Mouse (Mus musculus) bone marrow, adult 2 months (tissue): ENCODE data around the gene Hmga1.

Experiments used
- CTCF ChIP-seq: fragments of 200-500 bp; IDR thresholded peaks from 2 replicates; pipeline ENCODE4 v1.5.1; 2011; ENCODE audit warnings: low read length, control low read depth; ENCODE audit not compliant: control insufficient read depth, insufficient read depth
- POLR2A ChIP-seq: fragments of 200-500 bp; IDR thresholded peaks from 2 replicates; pipeline ENCODE4 v1.6.1; 2011; ENCODE audit warnings: low read depth, mild to moderate bottlenecking, control low read depth, low read length, borderline replicate concordance; ENCODE audit not compliant: control insufficient read depth

DNA sequence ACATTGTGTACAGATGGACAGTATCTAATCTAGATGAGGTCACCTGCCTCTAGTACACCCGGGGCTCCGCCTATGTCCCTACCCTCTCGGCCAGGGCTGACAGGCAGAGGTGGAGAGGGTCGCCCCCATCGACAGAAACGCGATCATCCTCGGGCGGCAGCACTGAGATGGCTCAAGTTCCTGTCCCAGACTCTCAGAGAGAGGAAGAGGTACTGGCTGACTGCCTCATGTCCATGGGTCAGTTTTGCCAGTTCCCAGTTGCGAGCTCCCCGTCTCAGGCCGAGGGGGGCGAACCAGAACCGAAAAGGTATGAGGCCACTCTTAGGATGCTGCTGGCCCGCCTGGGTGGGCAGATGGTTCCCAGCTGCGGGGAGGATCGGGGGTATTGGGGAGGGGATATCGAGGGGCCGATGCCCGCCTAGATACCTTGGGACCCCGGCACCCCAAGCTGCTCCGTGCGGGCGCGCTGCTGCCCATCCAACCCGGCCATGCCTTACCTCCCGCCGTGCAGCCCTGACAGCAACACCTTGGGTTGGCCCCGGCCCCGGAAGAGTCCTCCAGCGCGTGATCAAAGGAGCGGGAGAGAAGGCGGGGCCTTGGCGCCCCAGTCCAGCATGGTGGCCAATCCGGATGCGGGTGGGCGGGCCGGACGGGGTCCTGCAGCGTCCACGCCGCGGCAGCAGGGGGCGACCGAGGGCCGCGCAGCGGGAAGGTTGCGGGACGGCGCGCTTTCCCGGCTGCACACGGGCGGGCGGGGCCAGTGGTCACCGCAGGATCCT, 9.1 kb downstream of the Hmga1 start, which contains the start of gene AI413582:
- TF ChIP-seq CTCF (peak; percentile 83), POLR2A (peak; percentile 83)
